Mouse (Mus musculus) hindbrain, embryonic 14.5 days (tissue): ENCODE measurements around the gene Tac4. TPM values are rescaled to one million over a fixed set of nuclear protein-coding genes. Genes with fewer than 3 reads are reported as not detected.

Experiments used
- ATAC-seq: fragments of 200-750 bp; cut with Nextera tagmentation; 2 replicates; pipeline ENCODE4 v1.8.0; 2017; ENCODE audit warnings: moderate number of reproducible peaks, mild to moderate bottlenecking, moderate TSS enrichment, moderate library complexity; ENCODE audit not compliant: low FRiP score
- DNase-seq: peaks from one replicate; pipeline ENCODE4 v3.0.0-alpha.2; 2015; ENCODE audit warnings: low spot score
- H3K27ac ChIP-seq: fragments of 300-500 bp; sonication (generic); 2 replicates; pipeline ENCODE4 v1.5.1; 2014; ENCODE audit warnings: mild to moderate bottlenecking, moderate library complexity
- H3K27me3 ChIP-seq: fragments of 300-500 bp; sonication (generic); 2 replicates; pipeline ENCODE4 v1.6.1; 2014; ENCODE audit warnings: mild to moderate bottlenecking, low read length, mixed read lengths; ENCODE audit not compliant: control insufficient read depth, insufficient read depth
- H3K36me3 ChIP-seq: fragments of 300-500 bp; sonication (generic); replicated peaks from 2 replicates; pipeline ENCODE4 v1.6.1; 2014; ENCODE audit not compliant: control insufficient read depth, insufficient read depth
- H3K4me1 ChIP-seq: fragments of 300-500 bp; sonication (generic); replicated peaks from 2 replicates; pipeline ENCODE4 v1.6.1; 2014; ENCODE audit warnings: antibody characterized with exemption, low read length, mixed read lengths; ENCODE audit not compliant: control insufficient read depth, insufficient read depth
- H3K4me2 ChIP-seq: fragments of 300-500 bp; sonication (generic); replicated peaks from 2 replicates; pipeline ENCODE4 v1.6.1; 2014; ENCODE audit warnings: mild to moderate bottlenecking, moderate library complexity
- H3K4me3 ChIP-seq: fragments of 300-500 bp; sonication (generic); replicated peaks from 2 replicates; pipeline ENCODE4 v1.5.1; 2014; ENCODE audit warnings: mild to moderate bottlenecking, low read length
- H3K9ac ChIP-seq: fragments of 300-500 bp; sonication (generic); 2 replicates; pipeline ENCODE4 v1.6.1; 2014
- H3K9me3 ChIP-seq: fragments of 300-500 bp; sonication (generic); 2 replicates; pipeline ENCODE4 v1.6.1; 2016; ENCODE audit warnings: low read length; ENCODE audit not compliant: control insufficient read depth
- WGBS: fragments of 180-500 bp; shearing (Covaris S2); extraction: QIAGEN DNeasy Blood & Tissue Kit; methylation state at CpG from one replicate; pipeline ENCODE4 v1.1.7; 2014; 5-methylcytosine and 5-hydroxymethylcytosine counted together
- polyA plus RNA-seq: library from polyadenylated mRNA; unstranded; fragments of >200 nt; fragmentation: Nextera tagmentation; extraction: Ambion mirVana; gene quantifications from 2 replicates; pipeline ENCODE4 v1.2.1, GENCODE M21; 2014

The Tac4 gene
- polyA plus RNA-seq, 1 experiment from 2014 or later, result not detected

DNA sequence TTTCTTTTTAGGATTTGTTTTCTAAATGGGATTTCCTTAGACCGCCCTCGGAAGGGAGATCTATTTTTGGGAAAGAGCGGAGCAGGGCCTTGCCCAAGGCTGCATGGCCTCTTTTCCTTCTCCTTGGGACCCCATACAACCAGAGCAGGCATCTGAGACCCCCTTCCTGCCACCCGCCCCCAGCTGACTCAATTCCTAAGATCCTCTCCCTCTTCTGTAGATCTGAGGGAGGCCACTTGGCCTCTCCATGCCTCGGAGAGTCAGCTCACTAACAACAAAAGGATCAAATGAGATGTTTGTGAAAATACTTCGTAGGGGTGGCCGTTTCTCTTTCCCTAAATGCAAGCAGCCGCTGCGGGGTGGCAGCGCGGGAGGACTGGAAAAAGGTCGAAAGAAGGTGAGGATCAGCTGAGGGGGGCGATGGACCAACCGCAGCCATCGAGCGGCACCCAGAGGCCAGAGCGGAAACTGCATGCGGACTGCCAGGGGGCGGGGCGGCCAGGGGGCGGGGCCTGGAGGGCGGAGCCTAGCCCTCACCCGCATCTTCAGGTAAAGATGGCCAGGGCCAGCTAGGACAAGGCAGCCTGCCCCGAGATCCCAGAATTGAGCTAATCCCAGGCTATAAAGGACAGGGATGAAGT, 29.5 kb upstream of the Tac4 start:
- Histone ChIP-seq H3K27me3 (0 out of 2 replicates have a peak, but pooled peaks cover 5% of the 10 kb centered on the region), H3K9ac (0 out of 2 replicates have a peak overlapping the region, but pooled peaks have one; percentile 12), H3K4me3 (no peak overlapping the region), H3K27ac (no peak overlapping the region), H3K9me3 (no peaks in the 10 kb centered on the region), H3K4me1 (no peaks in the 10 kb centered on the region), H3K4me2 (peak overlapping the region; percentile 39), H3K36me3 (no peaks in the 10 kb centered on the region)
- ATAC-seq (no peak), DNase-seq (peak; percentile 77)
- 9% methylated on average over 24 of the region's 24 CpGs for WGBS

- Histone ChIP-seq H3K4me2 (0 out of 2 replicates have a peak overlapping the region, but pooled peaks have one; percentile 39), H3K4me1 (no peaks in the 10 kb centered on the region), H3K27ac (no peak overlapping the region), H3K9me3 (no peaks in the 10 kb centered on the region), H3K9ac (no peak overlapping the region), H3K36me3 (no peaks in the 10 kb centered on the region), H3K4me3 (no peak overlapping the region), H3K27me3 (0 out of 2 replicates have a peak, but pooled peaks cover 5% of the 10 kb centered on the region)
- DNase-seq (no peak), ATAC-seq (no peak)
- WGBS, result 44% methylated on average over 6 of the region's 6 CpGs
Measured at GRCm38 (mm10) chr11:95232329-95232696, 29.0 kb upstream of the Tac4 start.

DNA sequence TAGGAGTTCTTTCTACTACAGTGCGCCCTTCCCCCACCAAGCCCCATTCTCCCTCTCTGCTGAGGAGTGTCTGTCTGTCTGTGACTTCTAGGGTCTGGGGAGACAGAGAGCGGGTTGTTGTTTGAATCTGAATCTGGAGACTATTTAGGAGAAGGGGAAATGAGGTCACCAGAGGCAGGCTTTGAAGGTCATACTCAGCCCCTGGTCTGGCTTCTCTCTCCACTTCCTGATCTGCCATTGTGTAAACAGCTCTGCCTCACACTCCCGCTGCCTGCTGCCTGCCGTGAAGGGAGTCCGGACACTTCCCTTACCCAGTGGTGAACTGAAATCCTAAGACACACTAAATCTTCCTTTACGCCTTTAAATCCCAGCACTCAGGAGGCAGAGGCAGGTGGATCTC, 22.9 kb upstream of the Tac4 start:
- no peak overlapping the region for H3K9ac ChIP-seq
- ATAC-seq (no peak), DNase-seq (no peak)
- WGBS, result 74% methylated on average over 6 of the region's 6 CpGs
- H3K4me2 ChIP-seq, result no peak overlapping the region
- H3K4me3 ChIP-seq, result no peak overlapping the region
- H3K36me3 ChIP-seq, result no peaks in the 10 kb centered on the region
- H3K4me1 ChIP-seq, result no peaks in the 10 kb centered on the region
- H3K9me3 ChIP-seq, result no peaks in the 10 kb centered on the region
- no peak overlapping the region for H3K27ac ChIP-seq
- H3K27me3 ChIP-seq, result no peaks in the 10 kb centered on the region

GRCm38 (mm10) chr11:95242653-95243052, 18.7 kb upstream of the Tac4 start:
- Histone ChIP-seq H3K4me2 (no peak overlapping the region), H3K4me3 (no peak overlapping the region), H3K36me3 (no peaks in the 10 kb centered on the region), H3K9me3 (no peaks in the 10 kb centered on the region), H3K4me1 (no peaks in the 10 kb centered on the region), H3K9ac (no peak overlapping the region), H3K27me3 (no peaks in the 10 kb centered on the region), H3K27ac (no peak overlapping the region)
- DNase-seq (no peak), ATAC-seq (no peak)
- WGBS, result 71% methylated on average over 6 of the region's 6 CpGs

- H3K4me1 ChIP-seq, result no peaks in the 10 kb centered on the region
- H3K4me3 ChIP-seq, result no peak overlapping the region
- no peak for DNase-seq
- no peaks in the 10 kb centered on the region for H3K27me3 ChIP-seq
- no peak overlapping the region for H3K4me2 ChIP-seq
- H3K27ac ChIP-seq, result no peak overlapping the region
- no peak overlapping the region for H3K9ac ChIP-seq
- ATAC-seq, result no peak
- H3K9me3 ChIP-seq, result no peaks in the 10 kb centered on the region
- 72% methylated on average over 7 of the region's 7 CpGs for WGBS
- H3K36me3 ChIP-seq, result no peaks in the 10 kb centered on the region
Measured at GRCm38 (mm10) chr11:95245456-95245855, 15.9 kb upstream of the Tac4 start.

- H3K4me2 ChIP-seq, result no peak overlapping the region
- H3K9ac ChIP-seq, result no peak overlapping the region
- no peak overlapping the region for H3K27ac ChIP-seq
- no peaks in the 10 kb centered on the region for H3K4me1 ChIP-seq
- no peak overlapping the region for H3K4me3 ChIP-seq
- ATAC-seq (no peak), DNase-seq (no peak)
- WGBS, result 34% methylated on average over 8 of the region's 14 CpGs
- H3K9me3 ChIP-seq, result no peaks in the 10 kb centered on the region
- H3K27me3 ChIP-seq, result no peaks in the 10 kb centered on the region
- no peaks in the 10 kb centered on the region for H3K36me3 ChIP-seq
Measured at GRCm38 (mm10) chr11:95247065-95247464, 14.3 kb upstream of the Tac4 start.

GRCm38 (mm10) chr11:95250110-95250509, 11.2 kb upstream of the Tac4 start:
- H3K4me2 ChIP-seq, result no peak overlapping the region
- WGBS, result 49% methylated on average over 10 of the region's 10 CpGs
- H3K4me1 ChIP-seq, result no peaks in the 10 kb centered on the region
- no peak overlapping the region for H3K4me3 ChIP-seq
- no peak overlapping the region for H3K27ac ChIP-seq
- H3K27me3 ChIP-seq, result no peaks in the 10 kb centered on the region
- DNase-seq (no peak), ATAC-seq (no peak; the same call in 1 of the 2 replicates)
- no peaks in the 10 kb centered on the region for H3K36me3 ChIP-seq
- no peak overlapping the region for H3K9ac ChIP-seq
- no peaks in the 10 kb centered on the region for H3K9me3 ChIP-seq

- DNase-seq (peak; percentile 90), ATAC-seq (no peak)
- Histone ChIP-seq H3K4me3 (no peak overlapping the region), H3K36me3 (no peaks in the 10 kb centered on the region), H3K9ac (no peak overlapping the region), H3K4me2 (no peak overlapping the region), H3K27ac (no peak overlapping the region), H3K27me3 (no peaks in the 10 kb centered on the region), H3K4me1 (no peaks in the 10 kb centered on the region), H3K9me3 (no peaks in the 10 kb centered on the region)
- WGBS, result 7% methylated on average over 11 of the region's 11 CpGs
Measured at GRCm38 (mm10) chr11:95251295-95251694, 10.0 kb upstream of the Tac4 start.

GRCm38 (mm10) chr11:95252104-95252503, 9.2 kb upstream of the Tac4 start:
- H3K4me3 ChIP-seq, result no peak overlapping the region
- ATAC-seq (no peak), DNase-seq (no peak)
- no peak overlapping the region for H3K4me2 ChIP-seq
- 81% methylated on average over 6 of the region's 6 CpGs for WGBS
- H3K9me3 ChIP-seq, result no peaks in the 10 kb centered on the region
- H3K27me3 ChIP-seq, result no peaks in the 10 kb centered on the region
- no peak overlapping the region for H3K9ac ChIP-seq
- H3K36me3 ChIP-seq, result no peaks in the 10 kb centered on the region
- no peak overlapping the region for H3K27ac ChIP-seq
- H3K4me1 ChIP-seq, result no peaks in the 10 kb centered on the region

- DNase-seq, result no peak
Measured at GRCm38 (mm10) chr11:95254165-95254564, 7.2 kb upstream of the Tac4 start.

More at GRCm38 (mm10) chr11:95254165-95254564, 7.2 kb upstream of the Tac4 start:
- H3K27ac ChIP-seq, result no peak overlapping the region
- no peak for ATAC-seq
- peaks cover 9% of the 10 kb centered on the region; the same call in 1 of the 2 replicates for H3K4me1 ChIP-seq
- H3K9ac ChIP-seq, result no peak overlapping the region
- WGBS, result 78% methylated on average over 8 of the region's 8 CpGs
- H3K4me3 ChIP-seq, result no peak overlapping the region
- H3K27me3 ChIP-seq, result no peaks in the 10 kb centered on the region
- H3K36me3 ChIP-seq, result no peaks in the 10 kb centered on the region
- no peak overlapping the region for H3K4me2 ChIP-seq
- no peaks in the 10 kb centered on the region for H3K9me3 ChIP-seq
